Mouse (Mus musculus): ENCODE results near the gene Dlx4.

Dlx4 gene

GRCm38 (mm10) chr11:95145851-95146403, at the start of gene Dlx4:
TSS of gene Dlx4 (minus strand) at chr11:95146263.
- DNase-seq (ENCODE audit: low spot score) = no peak

DNA sequence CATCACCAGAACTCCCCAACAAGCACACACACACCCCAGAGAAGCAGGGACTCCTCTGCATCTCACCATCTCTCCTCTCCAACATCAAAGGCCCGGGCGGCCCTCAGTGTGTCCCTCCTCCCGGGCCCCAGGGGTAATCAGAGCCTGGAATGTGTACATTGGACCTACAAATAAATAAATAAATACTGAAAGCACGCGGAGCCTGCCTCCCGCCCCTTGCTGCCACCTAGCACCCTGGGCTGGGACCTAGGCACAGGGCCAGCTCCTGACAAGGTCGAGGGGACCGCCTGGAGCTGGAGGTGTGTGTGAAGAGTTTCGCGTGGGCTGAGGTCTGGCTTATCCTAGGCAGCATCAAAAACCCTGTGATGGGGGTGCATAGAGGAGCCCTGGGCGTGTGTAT, 43.8 kb upstream of the Dlx4 start:
- no peak for DNase-seq (ENCODE audit: low spot score)

DNA sequence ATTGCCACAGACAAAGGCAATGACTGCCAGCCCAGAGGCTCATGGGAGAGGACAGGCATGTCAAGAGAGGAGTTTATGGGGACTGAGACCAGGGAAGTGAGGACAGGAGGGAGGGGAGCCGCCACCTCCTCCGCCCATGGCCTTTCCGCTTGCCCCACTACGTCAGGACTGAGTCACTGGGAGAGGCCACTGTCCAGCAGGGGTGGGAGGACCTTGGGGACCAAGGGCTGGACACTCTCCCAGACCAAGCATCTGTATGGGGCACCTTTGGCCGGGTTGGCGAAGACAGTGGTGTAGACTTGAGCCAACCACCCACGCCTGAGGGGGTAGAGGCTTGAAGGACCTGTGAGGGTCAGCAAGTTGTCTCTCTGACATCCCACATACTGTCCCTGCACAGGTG, 40.8 kb upstream of the Dlx4 start:
- no peak for DNase-seq (ENCODE audit: low spot score)

GRCm38 (mm10) chr11:95185700-95186099, 39.6 kb upstream of the Dlx4 start:
- no peak for DNase-seq (ENCODE audit: low spot score)

DNA sequence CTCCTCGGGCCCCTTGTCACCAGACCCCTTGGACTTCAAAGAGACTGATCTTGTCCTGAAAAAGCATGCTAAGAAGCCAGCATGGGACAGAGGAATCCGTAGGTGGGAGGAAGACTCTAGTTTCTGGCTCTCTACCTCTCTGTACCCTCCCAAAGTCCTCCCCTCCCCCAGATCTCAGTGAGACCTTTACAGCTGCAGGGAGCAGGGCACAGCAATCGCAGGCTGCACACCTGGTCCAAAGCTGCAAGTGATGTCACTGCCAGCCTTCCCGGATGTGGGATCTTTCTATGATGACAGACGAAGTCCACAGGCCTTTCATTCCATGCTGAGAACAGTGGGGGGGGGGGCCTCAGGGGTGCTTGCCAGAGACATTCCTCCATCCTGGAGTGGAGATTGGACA, 38.5 kb upstream of the Dlx4 start:
- DNase-seq (ENCODE audit: low spot score) = no peak

GRCm38 (mm10) chr11:95179311-95179710, 33.2 kb upstream of the Dlx4 start:
- no peak for DNase-seq (ENCODE audit: low spot score)

DNA sequence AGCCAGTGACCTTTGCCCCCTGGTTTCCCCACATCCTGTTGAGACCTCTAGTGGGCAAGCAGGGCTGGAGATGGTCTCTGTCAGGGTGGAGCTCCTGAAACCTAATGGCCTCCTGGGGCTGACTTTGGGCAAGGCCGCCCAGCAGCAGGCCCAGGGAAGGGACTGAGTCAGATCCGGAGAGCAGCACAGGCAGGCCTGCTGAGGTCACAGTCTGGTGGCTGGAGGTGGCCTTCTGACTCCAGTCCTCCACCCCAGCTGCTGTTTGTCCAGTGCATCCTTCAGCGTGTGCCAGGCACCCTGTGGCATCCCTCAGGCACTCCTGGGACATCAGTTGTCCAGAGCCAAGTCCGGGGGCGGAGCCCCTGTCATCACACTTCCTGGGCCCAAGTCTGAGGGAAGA, 19.8 kb upstream of the Dlx4 start:
- DNase-seq (ENCODE audit: low spot score) = no peak

DNA sequence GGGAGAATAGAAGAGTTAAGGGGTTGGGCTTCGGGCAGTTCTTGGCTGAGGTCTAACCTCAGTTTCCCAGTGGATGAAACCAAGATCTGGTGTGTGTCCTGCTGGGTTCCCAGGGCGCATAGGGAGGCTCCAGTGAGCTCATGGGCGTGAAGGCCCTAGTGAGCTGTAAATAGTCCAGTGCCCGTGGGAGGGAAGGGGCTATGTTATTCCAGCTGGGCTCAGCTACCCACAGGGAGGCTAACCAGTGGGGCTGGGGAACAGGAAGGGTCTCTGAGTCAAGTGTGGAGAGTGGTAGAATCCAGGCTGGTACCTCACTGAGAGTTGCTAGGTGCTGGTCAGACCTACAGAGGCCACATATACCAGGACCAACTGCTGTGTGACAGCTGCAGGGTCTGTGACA, 15.6 kb upstream of the Dlx4 start:
- DNase-seq (ENCODE audit: low spot score) = no peak

DNA sequence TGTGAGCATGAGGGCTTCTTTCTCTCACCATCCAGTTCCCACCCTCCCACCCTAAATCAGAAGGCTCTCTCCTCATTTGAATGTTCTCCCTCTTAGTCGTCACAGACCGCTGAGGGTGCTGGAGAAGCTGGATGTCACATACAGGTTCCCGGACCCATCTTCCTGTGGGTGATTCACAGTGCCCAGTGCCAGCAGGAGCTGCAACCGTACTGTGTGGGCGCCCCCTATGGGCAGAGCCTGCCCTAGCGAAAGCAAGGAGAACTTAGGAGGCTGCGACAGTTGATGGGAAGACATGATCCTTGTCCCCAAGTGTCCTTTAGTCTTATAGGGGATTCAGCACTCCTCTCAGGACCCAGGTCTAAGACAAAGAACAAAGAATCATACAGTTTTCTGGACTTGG, 14.6 kb upstream of the Dlx4 start:
- no peak for DNase-seq (ENCODE audit: low spot score)

- DNase-seq (ENCODE audit: low spot score) = no peak
Observed at GRCm38 (mm10) chr11:95159763-95160371, 13.8 kb upstream of the Dlx4 start.

GRCm38 (mm10) chr11:95157872-95158271, 11.8 kb upstream of the Dlx4 start:
- no peak for DNase-seq (ENCODE audit: low spot score)

GRCm38 (mm10) chr11:95157356-95157755, 11.3 kb upstream of the Dlx4 start:
- no peak for DNase-seq (ENCODE audit: low spot score)

- DNase-seq (ENCODE audit: low spot score) = no peak
Observed at GRCm38 (mm10) chr11:95155511-95155910, 9.4 kb upstream of the Dlx4 start.

- DNase-seq (ENCODE audit: low spot score) = no peak
Observed at GRCm38 (mm10) chr11:95153681-95154080, 7.6 kb upstream of the Dlx4 start.

- no peak for DNase-seq (ENCODE audit: low spot score)
Observed at GRCm38 (mm10) chr11:95153116-95153515, 7.1 kb upstream of the Dlx4 start.

DNA sequence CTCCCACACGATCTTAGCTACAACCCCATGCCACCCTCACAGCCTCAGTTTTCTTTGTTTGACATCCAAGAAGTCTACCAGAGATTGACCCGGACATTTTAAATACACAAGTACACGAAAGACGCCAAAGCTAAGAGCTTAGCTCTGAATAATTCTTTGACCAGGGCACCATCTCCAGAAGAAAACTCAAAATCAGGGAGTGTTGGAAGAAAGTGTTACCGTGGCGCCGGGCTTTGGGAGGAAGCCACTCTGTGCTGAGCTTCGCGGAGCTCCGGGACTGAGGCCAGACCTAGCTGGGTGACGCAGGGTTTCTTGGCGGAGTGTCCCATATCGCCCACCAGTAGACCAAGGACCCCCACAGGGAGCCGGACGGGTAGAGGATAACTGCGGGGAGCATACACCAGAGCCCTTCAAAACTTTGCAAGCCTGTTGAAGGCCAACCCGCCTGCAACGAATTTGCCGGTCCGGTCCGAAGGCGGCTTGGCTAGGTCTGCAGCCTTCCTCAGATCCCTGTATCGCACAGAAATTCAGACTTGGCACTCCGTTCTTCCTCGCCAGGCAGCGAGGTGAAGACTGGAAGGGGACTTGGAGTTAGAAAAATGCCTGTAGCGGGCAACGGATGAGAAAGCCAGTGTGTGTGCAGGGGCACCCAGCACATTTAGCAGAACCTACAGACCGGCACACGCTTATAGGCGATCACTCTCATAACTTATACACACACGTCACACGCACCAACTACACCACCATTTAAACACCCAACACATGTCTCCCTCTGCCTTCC, 4.4 kb upstream of the Dlx4 start:
- no peak for DNase-seq (ENCODE audit: low spot score)

- no peak for DNase-seq (ENCODE audit: low spot score)
Observed at GRCm38 (mm10) chr11:95149462-95150268, 3.6 kb upstream of the Dlx4 start.

DNA sequence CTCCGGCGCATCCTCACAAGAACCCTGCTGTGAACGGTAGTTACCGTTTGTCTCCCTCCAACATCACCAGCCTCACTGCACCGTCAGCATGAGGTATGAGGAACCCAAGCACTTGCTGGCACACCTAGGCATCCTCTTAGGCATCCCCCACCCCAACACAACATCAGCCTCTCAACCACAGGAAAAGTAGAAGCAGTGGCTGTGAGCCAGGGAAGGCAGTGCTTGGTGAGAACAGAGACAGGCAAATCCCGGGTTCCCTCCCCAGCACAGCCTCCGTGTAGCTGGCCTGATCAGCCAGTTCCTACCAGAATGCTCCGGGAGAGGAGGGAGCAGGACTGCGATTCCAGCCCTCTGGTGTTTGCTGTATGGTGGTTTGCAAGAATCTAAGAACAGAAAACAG, 2.7 kb upstream of the Dlx4 start:
- no peak for DNase-seq (ENCODE audit: low spot score)

DNA sequence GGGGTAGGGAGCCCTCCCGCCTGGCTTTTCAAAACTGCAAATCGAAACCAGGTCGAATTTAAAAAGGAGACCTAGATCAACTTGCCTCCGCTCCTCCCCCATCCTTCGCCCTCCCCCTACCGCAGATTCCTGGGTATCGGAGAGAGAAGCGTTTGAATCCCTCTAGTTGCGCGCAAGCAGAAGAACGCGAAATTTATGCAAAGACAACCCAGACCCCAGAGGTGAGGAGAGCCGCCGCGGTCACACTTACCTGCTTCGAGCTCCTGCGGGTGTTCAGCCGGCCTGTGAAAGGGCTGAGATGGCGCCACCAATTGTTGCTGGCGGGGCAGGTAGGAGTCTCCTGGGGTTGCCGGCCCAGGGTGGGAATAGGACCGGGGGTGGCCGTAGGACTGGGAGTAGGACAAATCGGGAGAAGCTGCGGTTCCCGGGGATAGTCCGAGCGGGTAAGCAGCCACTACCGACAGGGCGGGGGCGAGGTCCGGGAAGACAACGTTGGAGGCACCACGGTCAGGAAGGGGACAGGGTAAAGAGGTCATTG, 1.0 kb downstream of the Dlx4 start:
- no peak for DNase-seq (ENCODE audit: low spot score)

DNA sequence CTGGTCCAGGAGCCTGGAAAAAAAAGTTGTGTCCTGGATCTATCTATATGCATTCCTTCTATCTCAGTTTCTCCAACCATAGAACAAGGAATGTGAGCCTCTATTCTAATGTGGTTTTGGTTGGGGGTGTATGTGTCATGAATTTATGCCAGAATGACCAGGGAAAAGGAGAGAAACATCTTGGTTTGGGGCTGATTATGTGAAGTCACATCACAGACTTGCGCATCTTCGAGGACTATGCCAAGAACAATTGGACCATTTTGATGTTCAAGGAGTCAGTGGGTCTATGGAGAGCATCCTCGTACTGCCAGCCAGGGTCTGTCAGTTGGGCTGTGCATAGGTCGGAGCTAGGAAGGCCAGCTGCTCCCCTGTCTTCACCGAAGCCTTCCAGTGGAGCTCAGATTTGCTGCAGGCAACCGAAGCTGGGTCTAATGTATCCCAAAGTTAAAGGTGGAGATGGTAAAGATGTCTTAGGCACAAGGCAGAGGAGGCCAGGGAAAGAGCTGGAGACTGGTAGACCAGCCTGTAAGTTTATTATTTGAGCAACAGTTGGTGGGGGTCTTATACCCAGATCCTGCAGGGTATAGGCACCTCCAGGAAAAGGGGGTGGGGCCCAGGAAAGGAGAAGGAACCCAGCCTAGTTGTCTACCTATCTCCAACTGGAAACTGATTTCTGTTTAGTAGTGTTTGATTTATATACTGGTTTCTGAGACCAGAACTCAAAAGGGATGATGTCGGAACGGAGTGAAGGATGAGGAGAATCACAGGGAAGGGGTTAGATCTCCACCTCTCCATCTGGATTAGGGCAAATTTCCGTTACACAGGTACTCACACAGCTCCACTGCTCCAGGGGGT, 1.7 kb downstream of the Dlx4 start:
- DNase-seq (ENCODE audit: low spot score) = no peak

DNA sequence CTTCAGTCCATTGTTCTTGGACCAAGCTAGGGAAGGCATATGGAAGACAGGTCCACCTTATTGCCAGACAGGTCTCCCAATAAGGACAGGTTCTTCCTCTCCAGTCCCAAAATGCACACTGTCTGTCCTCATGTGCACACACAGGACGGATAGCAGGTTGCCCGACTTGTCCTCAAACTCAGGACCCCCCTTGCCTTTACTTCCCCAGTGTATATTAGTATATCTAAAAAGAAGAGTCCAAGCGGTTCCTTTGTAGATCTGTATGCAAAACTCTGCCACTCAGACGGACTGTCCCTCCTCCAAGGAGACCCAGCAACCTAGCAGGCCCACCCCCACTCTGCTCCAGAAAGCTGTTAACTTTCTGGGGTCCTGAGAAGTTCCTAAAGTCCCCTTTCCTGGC, 2.4 kb downstream of the Dlx4 start:
- DNase-seq (ENCODE audit: low spot score) = no peak

Measured in left cerebral cortex, adult 11 months (tissue).